ENCODE assay signal across 8 mouse cellular contexts in the genomic region with DNA sequence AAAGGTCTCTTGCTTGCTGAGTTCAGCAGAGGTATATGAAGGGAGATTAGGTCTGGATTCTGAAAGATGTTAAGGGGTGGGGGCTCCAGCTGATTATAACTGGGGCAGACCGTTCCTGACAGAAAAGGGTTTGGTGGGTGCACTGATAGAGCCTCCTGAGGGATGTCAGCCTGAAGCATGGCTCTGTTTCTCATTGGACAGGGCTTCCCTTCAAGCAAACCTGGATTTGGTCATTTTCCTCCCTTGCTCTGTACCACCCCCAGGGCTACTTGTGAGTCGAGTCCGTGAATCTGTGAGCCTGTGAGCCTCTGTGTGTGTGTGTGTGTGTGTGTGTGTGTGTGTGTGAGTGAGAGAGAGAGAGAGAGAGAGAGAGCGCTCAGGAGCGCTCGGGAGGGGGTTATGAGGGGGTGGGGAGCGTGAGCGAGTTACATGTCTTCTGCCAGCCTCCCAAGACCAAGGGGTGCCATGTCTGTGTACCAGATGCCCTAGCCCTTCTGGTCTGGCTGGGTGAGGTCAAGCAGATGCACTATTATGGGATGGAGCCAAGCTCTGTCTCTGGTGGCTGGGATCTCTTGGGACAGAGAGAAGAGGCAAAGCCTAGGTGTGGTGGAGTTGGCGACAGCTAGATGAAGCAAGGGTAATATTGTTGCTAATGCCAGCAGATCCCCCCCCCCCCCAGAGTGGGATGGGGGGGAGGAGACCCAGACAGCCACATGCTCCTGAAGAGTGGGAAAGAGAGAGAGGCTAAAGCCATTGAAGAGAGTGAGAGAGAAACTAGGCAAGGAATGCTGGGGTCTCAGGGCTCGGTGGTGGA. TPM values are rescaled to one million over a fixed set of nuclear protein-coding genes. Genes with fewer than 3 reads are reported as not detected.
A peak's percentile ranks its signal among the peaks of the same experiment; 100 is the strongest.
DNase-seq lines count a peak whose midpoint lies in the region; ATAC-seq and TF ChIP-seq lines count a peak whose summit lies in the region.

No protein-coding gene starts in this region.

- peaks cover 11% of the 10 kb centered on the region for H3K4me1 ChIP-seq in intestine, postnatal 0 days (replicated peaks; ENCODE audit: control insufficient read depth, insufficient read depth, low read length)

- no peak overlapping the region for H3K27ac ChIP-seq in intestine, postnatal 0 days (ENCODE audit: low read depth, low read length)

- no peak overlapping the region for H3K9ac ChIP-seq in intestine, postnatal 0 days (ENCODE audit: low read depth, low read length)

- H3K4me3 ChIP-seq in intestine, postnatal 0 days (ENCODE audit: low read depth, low read length), result no peak overlapping the region

- no peak for TF ChIP-seq CTCF in intestine, postnatal 0 days (IDR thresholded peaks at IDR 0.05; ENCODE audit: low read depth)

- H3K36me3 ChIP-seq in intestine, postnatal 0 days (ENCODE audit: control insufficient read depth, insufficient read depth), result no peaks in the 10 kb centered on the region; the same call in 1 of the 2 replicates

- peak; percentile 75 for DNase-seq in cerebellum, adult 11-12 months
- no peak for DNase-seq in cerebellum, postnatal 4 days (ENCODE audit: low spot score in 2 of 2)
- peak; percentile 66 for DNase-seq in retina, postnatal 1 day
- no peak for DNase-seq in retina, embryonic 14.5 days (ENCODE audit: low spot score)
- DNase-seq in layer of hippocampus, adult 9-11 months, result no peak
- DNase-seq in adrenal gland, adult 18-20 months (ENCODE audit: low spot score in 2 of 2), result no peak
- no peak for DNase-seq in thymus, adult 18-20 months

- 55% methylated on average over 10 of the region's 10 CpGs for WGBS in intestine, postnatal 0 days

- 0 out of 2 replicates have a peak overlapping the region, but pooled peaks have one; percentile 3 for H3K4me2 ChIP-seq in intestine, postnatal 0 days (replicated peaks; ENCODE audit: low read depth)

- H3K27me3 ChIP-seq in intestine, postnatal 0 days (replicated peaks; ENCODE audit: control insufficient read depth, insufficient read depth, low read length), result no peaks in the 10 kb centered on the region

- H3K9me3 ChIP-seq in intestine, postnatal 0 days (ENCODE audit: control insufficient read depth), result no peaks in the 10 kb centered on the region

- ATAC-seq in intestine, postnatal 0 days, result no peak

RNA-seq across cellular contexts. Expression of gene Ahdc1, which starts 4.0 kb away (rescaled TPM):
- 2.4 and 3.1 TPM in 2 replicates for polyA plus RNA-seq in intestine, postnatal 0 days (2015; fragmentation: Nextera tagmentation; extraction: Ambion mirVana)
- 10 to 100 TPM; 72.1 to 86.9 TPM for total RNA-seq in adrenal gland, adult 18-20 months (2021)

RNA-seq across cellular contexts. Expression of gene Fgr, which starts 41.2 kb away (rescaled TPM):
- 2.0 and 2.4 TPM in 2 replicates for polyA plus RNA-seq in intestine, postnatal 0 days (2015; fragmentation: Nextera tagmentation; extraction: Ambion mirVana)
- under 1 TPM; 0.43 to 0.58 TPM for total RNA-seq in adrenal gland, adult 18-20 months (2021)

Comparison
In these comparisons a context has a peak if more than half of its experiments do, and no peak if none do; other contexts are left out.
1. DNase-seq: peak in cerebellum, adult 11-12 months (single experiment) and retina, postnatal 1 day (single experiment); none in cerebellum, postnatal 4 days (0 of 2), retina, embryonic 14.5 days (single experiment), layer of hippocampus, adult 9-11 months (single experiment), adrenal gland, adult 18-20 months (0 of 2) and thymus, adult 18-20 months (0 of 2).